Mouse (Mus musculus) small intestine, adult 10 weeks (tissue): Measurements from ENCODE around the gene Stk39. TPM values are rescaled to one million over a fixed set of nuclear protein-coding genes. Genes with fewer than 3 reads are reported as not detected.

ENCODE experiments used
- polyA plus RNA-seq: library from polyadenylated mRNA; stranded (reverse); fragments of 350-450 nt; fragmentation: Illumina TruSeq; extraction: RNeasy Lipid Tissue Mini Kit (QIAGEN cat#74804); gene quantifications from one replicate; pipeline ENCODE4 v1.2.3, GENCODE M21; 2014; ENCODE audit warnings: low replicate concordance

Gene Stk39
- polyA plus RNA-seq = 35.4 TPM

DNA sequence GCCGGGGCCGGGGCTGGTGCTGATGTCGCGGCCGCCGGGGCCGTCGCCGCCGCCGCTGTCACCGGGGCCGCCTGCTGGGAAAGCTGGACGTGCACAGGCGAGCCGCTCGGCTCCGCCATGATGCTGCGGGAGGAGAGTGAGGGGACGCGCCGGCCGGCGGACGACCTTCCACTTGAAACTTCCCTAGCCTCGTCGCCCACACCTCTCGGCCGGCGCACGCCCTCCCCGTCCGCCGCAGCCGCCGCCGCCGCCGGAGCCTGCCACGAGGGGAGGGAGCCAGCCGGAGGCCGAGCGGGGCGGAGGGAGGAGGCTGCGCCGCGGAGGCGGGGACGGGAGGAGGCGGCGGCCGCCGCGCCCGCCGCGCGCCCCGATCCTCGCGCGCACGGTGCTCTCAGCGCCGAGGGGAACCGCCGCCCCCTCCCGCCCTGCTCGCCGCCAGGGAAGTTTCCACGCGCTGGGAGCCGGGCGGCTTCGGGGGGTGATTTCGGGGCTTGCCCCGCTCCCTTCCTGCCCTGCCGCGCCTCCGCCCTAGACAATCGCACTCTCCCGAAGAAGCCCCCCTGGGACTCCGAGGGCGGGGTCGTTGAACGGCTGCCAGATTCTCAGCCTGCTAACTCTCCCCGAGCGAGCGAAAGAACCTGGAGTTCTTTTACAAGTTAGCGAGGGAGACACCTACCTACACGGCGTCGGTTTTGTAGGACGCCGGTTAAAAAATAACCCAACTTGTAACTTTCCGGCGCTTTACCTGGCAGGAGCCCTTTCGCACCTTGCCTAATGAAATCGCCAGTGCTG is at the start of gene Stk39:
Gene Stk39 (minus strand): TSS at position 510 of the 792 bp plus-strand sequence.

Other genes with a start within 250 kb of the Stk39 start
- not detected for gene 4933409G03Rik, start 110.1 kb upstream of the Stk39 start, polyA plus RNA-seq
- 0.26 TPM for gene 4932414N04Rik, start 184.2 kb upstream of the Stk39 start, polyA plus RNA-seq